Mouse (Mus musculus): ENCODE measurements at regions not wholly inside any gene's neighbourhood (a gene's known extent, or its start where the extent isn't known, plus 50 kb on each side); places are given as distances from the start of the nearest gene placed in this dataset.

GRCm38 (mm10) chr3:46075646-46076045 is 372.4 kb downstream of the Pabpc4l start:
- DNase-seq (ENCODE audit: low read depth, low spot score) = peak; percentile 8

GRCm38 (mm10) chr3:46054792-46055191 is 393.2 kb downstream of the Pabpc4l start:
- no peak for DNase-seq (ENCODE audit: low read depth, low spot score)

GRCm38 (mm10) chr3:46034068-46034467 is 414.0 kb downstream of the Pabpc4l start:
- DNase-seq (ENCODE audit: low read depth, low spot score) = no peak
